Mouse (Mus musculus) ES-E14 (cell line): ENCODE results near the gene Mbd3.

ENCODE experiments used
- CHD2 ChIP-seq: IDR thresholded peaks from 2 replicates; pipeline ENCODE4 v1.6.1; 2014; ENCODE audit warnings: mild to moderate bottlenecking, low read depth, low read length, inconsistent platforms
- HCFC1 ChIP-seq: IDR thresholded peaks from 2 replicates; pipeline ENCODE4 v1.6.1; 2012; ENCODE audit warnings: low read length, inconsistent platforms, borderline replicate concordance; ENCODE audit not compliant: insufficient read depth
- ZC3H11A ChIP-seq: IDR thresholded peaks from 2 replicates; pipeline ENCODE4 v1.6.1; 2012; ENCODE audit warnings: low read depth, mild to moderate bottlenecking, inconsistent platforms, low read length, borderline replicate concordance
- ZNF384 ChIP-seq: IDR thresholded peaks from 2 replicates; pipeline ENCODE4 v1.6.1; 2012; ENCODE audit warnings: low read depth, low read length, inconsistent platforms

GRCm38 (mm10) chr10:80398174-80398535 lies 1.2 kb downstream of the Mbd3 start:
- TF ChIP-seq HCFC1 (no peak), CHD2 (no peak), ZNF384 (peak; percentile 88), ZC3H11A (no peak)
